Mouse (Mus musculus): ENCODE measurements around the gene Cbx5. TPM values are rescaled to one million over a fixed set of nuclear protein-coding genes. Genes with fewer than 3 reads are reported as not detected.
A peak's percentile ranks its signal among the peaks of the same experiment; 100 is the strongest.

Gene Cbx5
- 11.8 and 15.7 TPM in 2 replicates for polyA plus RNA-seq (2012; rRNA removed)

- TF ChIP-seq CTCF (IDR thresholded peaks at IDR 0.05; ENCODE audit: control insufficient read depth, insufficient read depth, insufficient replicate concordance, low read depth, low read length): no peak
- peak; percentile 97 for TF ChIP-seq POLR2A (IDR thresholded peaks at IDR 0.05; ENCODE audit: control insufficient read depth, low read depth, low read length)
- H3K36me3 ChIP-seq (ENCODE audit: control insufficient read depth, insufficient read depth, low read length): peaks cover 2% of the 10 kb centered on the region
- H3K27me3 ChIP-seq (ENCODE audit: control insufficient read depth, insufficient read depth, low read length): no peaks in the 10 kb centered on the region
- H3K4me3 ChIP-seq (ENCODE audit: control insufficient read depth, low read depth, low read length): peak within 1 kb of the TSS; percentile 99
- peak within 1 kb of the TSS; percentile 99 for H3K27ac ChIP-seq (ENCODE audit: control insufficient read depth, insufficient read depth, low read depth, low read length)
- no peaks in the 10 kb centered on the region for H3K4me1 ChIP-seq (ENCODE audit: control insufficient read depth, insufficient read depth, low read length)
These were observed at the start of gene Cbx5 for GRCm38 (mm10) chr15:103239685-103240159. Gene Cbx5 (minus strand): TSS chr15:103239816.

- H3K27me3 ChIP-seq (ENCODE audit: control insufficient read depth, insufficient read depth, low read length): no peaks in the 10 kb centered on the region
- no peaks in the 10 kb centered on the region; the same call in 1 of the 2 replicates for H3K36me3 ChIP-seq (ENCODE audit: control insufficient read depth, insufficient read depth, low read length)
- H3K4me1 ChIP-seq (ENCODE audit: control insufficient read depth, insufficient read depth, low read length): no peaks in the 10 kb centered on the region
- H3K27ac ChIP-seq (ENCODE audit: control insufficient read depth, insufficient read depth, low read depth, low read length): no peak overlapping the region
- no peak for TF ChIP-seq CTCF (IDR thresholded peaks at IDR 0.05; ENCODE audit: control insufficient read depth, insufficient read depth, insufficient replicate concordance, low read depth, low read length)
- no peak for TF ChIP-seq POLR2A (IDR thresholded peaks at IDR 0.05; ENCODE audit: control insufficient read depth, low read depth, low read length)
- H3K4me3 ChIP-seq (ENCODE audit: control insufficient read depth, low read depth, low read length): no peak overlapping the region
These were observed 46.3 kb upstream of the Cbx5 start for GRCm38 (mm10) chr15:103285778-103286417.

GRCm38 (mm10) chr15:103284647-103285046, 45.0 kb upstream of the Cbx5 start:
- Histone ChIP-seq H3K36me3 (ENCODE audit: control insufficient read depth, insufficient read depth, low read length) (no peaks in the 10 kb centered on the region), H3K27ac (ENCODE audit: control insufficient read depth, insufficient read depth, low read depth, low read length) (no peak overlapping the region), H3K4me3 (ENCODE audit: control insufficient read depth, low read depth, low read length) (no peak overlapping the region), H3K4me1 (ENCODE audit: control insufficient read depth, insufficient read depth, low read length) (no peaks in the 10 kb centered on the region), H3K27me3 (ENCODE audit: control insufficient read depth, insufficient read depth, low read length) (no peaks in the 10 kb centered on the region)
- TF ChIP-seq POLR2A (IDR thresholded peaks at IDR 0.05; ENCODE audit: control insufficient read depth, low read depth, low read length) (no peak), CTCF (IDR thresholded peaks at IDR 0.05; ENCODE audit: control insufficient read depth, insufficient read depth, insufficient replicate concordance, low read depth, low read length) (no peak; the same call in 1 of the 2 replicates)

- Histone ChIP-seq H3K36me3 (ENCODE audit: control insufficient read depth, insufficient read depth, low read length) (no peaks in the 10 kb centered on the region), H3K4me3 (ENCODE audit: control insufficient read depth, low read depth, low read length) (no peak overlapping the region), H3K27ac (ENCODE audit: control insufficient read depth, insufficient read depth, low read depth, low read length) (no peak overlapping the region), H3K4me1 (ENCODE audit: control insufficient read depth, insufficient read depth, low read length) (no peaks in the 10 kb centered on the region), H3K27me3 (ENCODE audit: control insufficient read depth, insufficient read depth, low read length) (no peaks in the 10 kb centered on the region)
- peak; percentile 47; the same call in 1 of the 2 replicates for TF ChIP-seq CTCF (IDR thresholded peaks at IDR 0.05; ENCODE audit: control insufficient read depth, insufficient read depth, insufficient replicate concordance, low read depth, low read length)
- TF ChIP-seq POLR2A (IDR thresholded peaks at IDR 0.05; ENCODE audit: control insufficient read depth, low read depth, low read length): no peak
These were observed 44.5 kb upstream of the Cbx5 start for GRCm38 (mm10) chr15:103284066-103284465.

GRCm38 (mm10) chr15:103281465-103282205, 42.0 kb upstream of the Cbx5 start:
- Histone ChIP-seq H3K4me1 (ENCODE audit: control insufficient read depth, insufficient read depth, low read length) (no peaks in the 10 kb centered on the region), H3K4me3 (ENCODE audit: control insufficient read depth, low read depth, low read length) (no peak overlapping the region), H3K27me3 (ENCODE audit: control insufficient read depth, insufficient read depth, low read length) (no peaks in the 10 kb centered on the region), H3K36me3 (ENCODE audit: control insufficient read depth, insufficient read depth, low read length) (no peaks in the 10 kb centered on the region), H3K27ac (ENCODE audit: control insufficient read depth, insufficient read depth, low read depth, low read length) (no peak overlapping the region)
- TF ChIP-seq CTCF (IDR thresholded peaks at IDR 0.05; ENCODE audit: control insufficient read depth, insufficient read depth, insufficient replicate concordance, low read depth, low read length): no peak
- TF ChIP-seq POLR2A (IDR thresholded peaks at IDR 0.05; ENCODE audit: control insufficient read depth, low read depth, low read length): no peak

GRCm38 (mm10) chr15:103280817-103281464, 41.3 kb upstream of the Cbx5 start:
- no peaks in the 10 kb centered on the region for H3K36me3 ChIP-seq (ENCODE audit: control insufficient read depth, insufficient read depth, low read length)
- no peaks in the 10 kb centered on the region for H3K27me3 ChIP-seq (ENCODE audit: control insufficient read depth, insufficient read depth, low read length)
- H3K4me3 ChIP-seq (ENCODE audit: control insufficient read depth, low read depth, low read length): no peak overlapping the region
- TF ChIP-seq CTCF (IDR thresholded peaks at IDR 0.05; ENCODE audit: control insufficient read depth, insufficient read depth, insufficient replicate concordance, low read depth, low read length) (peak; percentile 25; the same call in 1 of the 2 replicates), POLR2A (IDR thresholded peaks at IDR 0.05; ENCODE audit: control insufficient read depth, low read depth, low read length) (no peak)
- H3K4me1 ChIP-seq (ENCODE audit: control insufficient read depth, insufficient read depth, low read length): no peaks in the 10 kb centered on the region
- H3K27ac ChIP-seq (ENCODE audit: control insufficient read depth, insufficient read depth, low read depth, low read length): no peak overlapping the region

- Histone ChIP-seq H3K4me3 (ENCODE audit: control insufficient read depth, low read depth, low read length) (no peak overlapping the region), H3K4me1 (ENCODE audit: control insufficient read depth, insufficient read depth, low read length) (no peaks in the 10 kb centered on the region), H3K27ac (ENCODE audit: control insufficient read depth, insufficient read depth, low read depth, low read length) (no peak overlapping the region), H3K27me3 (ENCODE audit: control insufficient read depth, insufficient read depth, low read length) (no peaks in the 10 kb centered on the region), H3K36me3 (ENCODE audit: control insufficient read depth, insufficient read depth, low read length) (no peaks in the 10 kb centered on the region)
- TF ChIP-seq CTCF (IDR thresholded peaks at IDR 0.05; ENCODE audit: control insufficient read depth, insufficient read depth, insufficient replicate concordance, low read depth, low read length) (no peak), POLR2A (IDR thresholded peaks at IDR 0.05; ENCODE audit: control insufficient read depth, low read depth, low read length) (no peak)
These were observed 40.1 kb upstream of the Cbx5 start for GRCm38 (mm10) chr15:103279750-103280149.

Data from testis, adult 2 months (tissue).